Comparison of ENCODE assay signal across 8 mouse cellular contexts in the genomic region with DNA sequence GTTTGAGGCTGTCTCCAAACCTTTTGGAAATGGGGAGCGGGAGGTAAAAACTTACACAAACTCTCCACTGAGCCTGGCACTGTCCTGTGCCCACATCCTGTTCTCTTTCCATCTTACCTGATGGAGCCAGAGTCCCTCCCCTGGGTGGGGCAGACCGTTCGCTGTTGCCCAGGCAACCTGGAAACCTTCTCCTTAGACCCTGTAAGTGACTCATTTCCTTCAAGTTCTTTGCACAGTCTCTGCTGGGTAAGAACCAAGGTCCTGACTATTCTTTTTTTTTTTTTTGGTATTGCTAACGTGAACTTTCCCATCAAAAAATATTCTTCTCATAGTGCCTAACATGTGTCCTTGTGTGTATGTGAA. TPM values are rescaled to one million over a fixed set of nuclear protein-coding genes. Genes with fewer than 3 reads are reported as not detected.
DNase-seq lines count a peak whose midpoint lies in the region; ATAC-seq lines count a peak whose summit lies in the region.

No protein-coding gene starts in this region.

- ATAC-seq in stomach, embryonic 14.5 days (ENCODE audit: insufficient number of reproducible peaks, insufficient read depth, low FRiP score, low read depth): 0 out of 2 replicates have a peak, but pooled peaks have one; percentile 50
- ATAC-seq in erythroblast, adult 5-6 weeks (replicated peaks; ENCODE audit: low FRiP score, poor library complexity, severe bottlenecking): no peak

- H3K27me3 ChIP-seq in stomach, embryonic 14.5 days (ENCODE audit: control insufficient read depth, insufficient read depth, low read length): no peaks in the 10 kb centered on the region

- no peak overlapping the region for H3K4me2 ChIP-seq in stomach, embryonic 14.5 days (replicated peaks; ENCODE audit: low read depth, low read length)

- no peak overlapping the region for H3K9ac ChIP-seq in stomach, embryonic 14.5 days (replicated peaks; ENCODE audit: low read depth, low read length)

- H3K4me3 ChIP-seq in stomach, embryonic 14.5 days (ENCODE audit: low read depth, low read length): no peak overlapping the region

- intact Hi-C loops in heart, postnatal 25 days (cut with DNase I): no loop called here

- WGBS in stomach, embryonic 14.5 days: 66% methylated on average over 4 of the region's 4 CpGs

- peaks cover 39% of the 10 kb centered on the region for H3K4me1 ChIP-seq in stomach, embryonic 14.5 days (ENCODE audit: control insufficient read depth, insufficient read depth, low read length)

- H3K36me3 ChIP-seq in stomach, embryonic 14.5 days (ENCODE audit: control insufficient read depth, insufficient read depth, low read length): no peaks in the 10 kb centered on the region

- H3K27ac ChIP-seq in stomach, embryonic 14.5 days (ENCODE audit: low read length): peak overlapping the region; percentile 27; the same call in 1 of the 2 replicates

- no peaks in the 10 kb centered on the region for H3K9me3 ChIP-seq in stomach, embryonic 14.5 days (ENCODE audit: control insufficient read depth, low read depth, low read length)

- peak; percentile 25 to 55 for DNase-seq in kidney, postnatal 25 days
- DNase-seq in kidney, adult 11 months: no peak
- peak; percentile 68 for DNase-seq in MN1 (ENCODE audit: low spot score)
- DNase-seq in heart, postnatal 25 days (ENCODE audit: low spot score): peak; percentile 49
- no peak for DNase-seq in adrenal gland, postnatal 25 days
- DNase-seq in testis, postnatal 10 days (ENCODE audit: low spot score): no peak

RNA-seq across cellular contexts. Expression of a gene that starts 44.7 kb away (rescaled TPM):
- 1 to 10 TPM; 9.8 TPM for total RNA-seq in heart, postnatal 25 days (2021)
- polyA plus RNA-seq in stomach, embryonic 14.5 days (2014; fragmentation: Nextera tagmentation; extraction: Ambion mirVana): 8.6 and 11.9 TPM in 2 replicates
- total RNA-seq in adrenal gland, postnatal 25 days (2021): 31.3 and 41.0 TPM in 2 replicates
- total RNA-seq in erythroblast, adult 5-6 weeks (2015; ENCODE audit: low replicate concordance): 2.7 and 3.7 TPM in 2 replicates
- 2.3 and 4.9 TPM in 2 replicates for total RNA-seq in erythroblast, adult 5-6 weeks (2017; ENCODE audit: low replicate concordance)

Comparison
In these comparisons a context has a peak if more than half of its experiments do, and no peak if none do; other contexts are left out.
1. DNase-seq: peak in kidney, postnatal 25 days (2 of 2), MN1 (single experiment) and heart, postnatal 25 days (single experiment); none in kidney, adult 11 months (single experiment), adrenal gland, postnatal 25 days (single experiment) and testis, postnatal 10 days (single experiment).